Mouse (Mus musculus) hindbrain, embryonic 10.5 days (tissue): ENCODE data around the gene Sema3a. TPM values are rescaled to one million over a fixed set of nuclear protein-coding genes. Genes with fewer than 3 reads are reported as not detected.

Experiments used
- DNase-seq: peaks from one replicate; pipeline ENCODE4 v3.0.0-alpha.2; 2017; ENCODE audit warnings: low spot score
- H3K27ac ChIP-seq: fragments of 300-500 bp; sonication (generic); 2 replicates; pipeline ENCODE4 v1.5.1; 2016; ENCODE audit warnings: mild to moderate bottlenecking, moderate library complexity
- H3K27me3 ChIP-seq: fragments of 300-500 bp; sonication (generic); 2 replicates; pipeline ENCODE4 v1.6.1; 2016; ENCODE audit warnings: mild to moderate bottlenecking; ENCODE audit not compliant: poor library complexity, insufficient read depth, severe bottlenecking
- H3K36me3 ChIP-seq: fragments of 300-500 bp; sonication (generic); 2 replicates; pipeline ENCODE4 v1.6.1; 2016; ENCODE audit warnings: mild to moderate bottlenecking, moderate library complexity
- H3K4me1 ChIP-seq: fragments of 300-500 bp; sonication (generic); replicated peaks from 2 replicates; pipeline ENCODE4 v1.6.1; 2016; ENCODE audit warnings: mild to moderate bottlenecking
- H3K4me3 ChIP-seq: fragments of 300-500 bp; sonication (generic); 2 replicates; pipeline ENCODE4 v1.5.1; 2016; ENCODE audit warnings: mild to moderate bottlenecking, moderate library complexity
- H3K9me3 ChIP-seq: fragments of 300-500 bp; sonication (generic); 2 replicates; pipeline ENCODE4 v1.6.1; 2016; ENCODE audit warnings: mild to moderate bottlenecking, moderate library complexity
- WGBS: fragments of 180-500 bp; shearing (Covaris S2); methylation state at CpG from one replicate; pipeline ENCODE4 v1.1.7; 2016; 5-methylcytosine and 5-hydroxymethylcytosine counted together
- polyA plus RNA-seq: library from polyadenylated mRNA; unstranded; fragments of >200 nt; fragmentation: Nextera tagmentation; extraction: Ambion mirVana; gene quantifications from 2 replicates; pipeline ENCODE4 v1.2.1, GENCODE M21; 2016

Sema3a gene
- polyA plus RNA-seq, 1 experiment from 2014 or later: 15.6 TPM

DNA sequence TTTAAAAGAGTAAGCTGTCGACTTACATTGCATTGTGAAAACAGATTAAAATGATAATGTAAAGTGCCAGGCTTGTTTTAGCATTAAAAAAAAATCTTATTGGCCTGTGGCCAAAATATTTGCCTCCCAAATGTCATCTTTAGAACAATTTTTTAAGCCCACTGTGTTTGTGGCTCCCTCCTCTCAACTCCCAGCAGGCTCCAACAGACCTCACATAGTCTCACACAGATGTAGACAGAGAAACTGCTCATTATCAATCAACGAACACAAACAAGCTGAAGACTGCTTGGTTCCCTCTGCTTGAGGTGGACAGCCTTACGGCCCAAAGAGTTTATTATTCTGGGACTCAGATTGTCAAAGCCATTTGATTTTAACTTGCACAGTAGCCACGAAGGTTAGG lies 226.4 kb downstream of the Sema3a start:
- Histone ChIP-seq H3K9me3 (no peaks in the 10 kb centered on the region), H3K27me3 (no peaks in the 10 kb centered on the region), H3K36me3 (no peaks in the 10 kb centered on the region), H3K4me3 (no peak overlapping the region), H3K27ac (no peak overlapping the region), H3K4me1 (no peaks in the 10 kb centered on the region)
- 58% methylated on average over 4 of the region's 4 CpGs for WGBS
- no peak for DNase-seq

DNA sequence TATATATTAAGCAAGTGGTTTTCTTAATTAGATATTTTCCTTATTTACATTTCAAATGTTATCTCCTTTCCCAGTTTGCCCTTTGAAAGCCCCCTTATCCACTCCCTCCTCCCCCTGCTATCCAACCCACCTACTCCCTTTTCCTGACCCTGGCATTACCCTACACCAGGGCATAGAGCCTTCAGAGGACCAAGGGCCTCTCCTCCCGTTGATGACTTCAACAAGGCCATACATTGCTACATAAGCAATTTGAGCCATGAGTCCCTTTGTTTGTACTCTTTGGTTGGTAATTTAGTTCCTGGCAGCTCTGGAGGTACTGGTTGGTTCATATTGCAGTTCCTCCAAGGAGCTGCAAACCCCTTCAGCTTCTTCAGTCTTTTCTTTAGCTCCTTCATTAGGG lies 227.8 kb downstream of the Sema3a start:
- no peaks in the 10 kb centered on the region for H3K4me1 ChIP-seq
- no peak for DNase-seq
- H3K9me3 ChIP-seq: no peaks in the 10 kb centered on the region
- H3K27ac ChIP-seq: no peak overlapping the region
- H3K4me3 ChIP-seq: no peak overlapping the region
- 84% methylated on average over 1 of the region's 1 CpGs for WGBS
- no peaks in the 10 kb centered on the region for H3K27me3 ChIP-seq
- H3K36me3 ChIP-seq: no peaks in the 10 kb centered on the region

DNA sequence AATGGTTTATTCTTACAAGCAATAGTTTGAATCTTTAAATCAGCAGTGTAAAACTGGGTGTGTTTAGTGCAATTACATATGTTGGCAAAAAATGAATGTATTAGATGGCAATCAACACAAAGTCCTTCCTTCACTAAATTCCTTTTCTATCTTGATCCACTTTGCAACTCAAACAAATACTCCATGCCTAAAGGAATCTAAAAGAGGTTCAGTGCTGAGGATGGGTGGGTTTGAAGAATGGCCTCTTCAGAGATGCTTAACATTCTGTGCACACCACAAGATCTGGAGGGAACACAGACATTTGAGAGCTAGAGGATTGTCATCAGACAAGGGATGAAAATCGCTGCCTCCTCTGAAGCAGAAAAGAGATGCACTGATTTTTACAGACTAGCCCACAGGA lies 228.3 kb downstream of the Sema3a start:
- DNase-seq: no peak
- no peak overlapping the region for H3K27ac ChIP-seq

DNA sequence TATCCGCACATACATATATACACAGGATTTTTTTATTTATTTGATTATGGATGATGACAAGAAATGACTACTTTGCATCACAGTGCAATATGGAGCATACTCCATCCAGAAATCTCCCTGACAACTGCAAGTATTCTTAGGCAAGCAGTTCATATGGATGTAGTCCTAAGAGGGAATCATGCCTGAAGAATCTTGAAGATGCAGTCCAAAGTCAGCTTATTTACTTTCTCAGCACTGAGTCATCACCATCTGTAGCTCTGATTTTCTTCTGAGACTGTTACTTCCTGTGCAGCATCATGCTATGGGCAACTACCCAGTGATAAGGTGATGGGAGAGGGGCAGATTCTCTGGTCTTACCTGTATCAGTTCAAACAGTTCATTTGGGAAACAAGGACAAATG lies 229.7 kb downstream of the Sema3a start:
- Histone ChIP-seq H3K36me3 (no peaks in the 10 kb centered on the region), H3K4me1 (no peaks in the 10 kb centered on the region), H3K27ac (no peak overlapping the region), H3K4me3 (no peak overlapping the region), H3K9me3 (no peaks in the 10 kb centered on the region), H3K27me3 (no peaks in the 10 kb centered on the region)
- DNase-seq: no peak
- WGBS: 83% methylated on average over 1 of the region's 1 CpGs

More for the DNA sequence above, 228.3 kb downstream of the Sema3a start:
- no peaks in the 10 kb centered on the region for H3K27me3 ChIP-seq
- no peaks in the 10 kb centered on the region for H3K4me1 ChIP-seq
- WGBS: 82% methylated on average over 1 of the region's 1 CpGs
- H3K9me3 ChIP-seq: no peaks in the 10 kb centered on the region
- H3K4me3 ChIP-seq: no peak overlapping the region
- no peaks in the 10 kb centered on the region for H3K36me3 ChIP-seq

DNA sequence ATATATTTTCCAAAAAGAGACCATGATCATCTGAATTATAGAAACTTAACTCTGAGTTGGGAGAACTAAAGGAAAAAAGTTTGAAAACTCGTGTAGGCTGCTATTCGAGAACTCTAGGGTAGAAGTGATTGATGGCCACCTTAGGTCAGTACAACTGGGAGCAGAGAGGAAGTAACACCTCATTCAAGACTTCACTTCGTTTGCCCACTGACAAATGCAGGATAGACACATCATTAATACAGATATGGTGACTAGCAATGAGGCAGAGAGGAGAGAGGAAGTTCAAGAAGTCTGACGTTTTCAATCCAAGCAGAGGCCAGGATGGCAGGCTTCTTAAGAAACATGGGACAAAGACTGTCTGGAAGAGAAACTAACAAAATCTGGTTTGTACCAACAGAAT lies 233.6 kb downstream of the Sema3a start:
- Histone ChIP-seq H3K27ac (no peak overlapping the region), H3K4me3 (no peak overlapping the region), H3K4me1 (no peaks in the 10 kb centered on the region), H3K27me3 (no peaks in the 10 kb centered on the region), H3K9me3 (no peaks in the 10 kb centered on the region), H3K36me3 (no peaks in the 10 kb centered on the region)
- WGBS: 60% methylated on average over 4 of the region's 4 CpGs
- no peak for DNase-seq

DNA sequence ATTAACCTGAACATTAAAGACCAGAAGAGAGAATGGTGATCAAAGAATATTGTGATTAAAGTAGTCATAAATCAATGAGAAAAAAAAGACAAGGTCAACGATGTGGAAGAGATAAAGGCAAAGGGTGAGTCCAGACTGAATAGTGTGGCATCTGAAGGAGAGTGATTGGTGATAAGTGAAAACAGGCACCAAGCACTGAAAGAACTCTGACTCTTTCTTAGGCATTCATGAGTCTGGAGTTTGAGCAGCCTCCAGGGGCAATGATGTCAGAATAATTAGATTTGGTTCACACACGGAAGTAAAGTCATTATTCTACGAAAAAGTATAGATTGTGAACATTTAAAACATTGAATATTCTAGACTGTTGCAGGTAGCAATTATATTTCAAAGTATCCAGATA lies 235.5 kb downstream of the Sema3a start:
- Histone ChIP-seq H3K9me3 (no peaks in the 10 kb centered on the region), H3K36me3 (no peaks in the 10 kb centered on the region), H3K4me1 (no peaks in the 10 kb centered on the region), H3K4me3 (no peak overlapping the region), H3K27ac (no peak overlapping the region), H3K27me3 (no peaks in the 10 kb centered on the region)
- WGBS: 62% methylated on average over 3 of the region's 3 CpGs
- no peak for DNase-seq

DNA sequence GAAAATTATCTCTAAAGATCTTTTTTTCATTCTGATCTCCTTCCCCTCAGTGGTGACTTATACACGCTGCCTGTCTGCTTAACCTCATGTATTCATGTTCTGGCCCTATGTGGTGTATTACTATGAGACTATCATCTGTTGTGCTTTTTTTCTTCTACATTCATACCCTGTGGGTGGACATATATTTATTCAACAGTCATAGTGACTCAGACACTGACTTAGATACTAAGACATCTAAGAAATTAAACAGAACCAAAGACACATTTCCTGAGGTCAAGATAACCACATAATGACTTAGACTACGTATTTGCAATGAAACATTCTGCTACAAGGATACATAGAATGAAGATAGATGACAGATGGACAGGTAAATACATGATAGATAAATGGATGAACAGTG lies 239.9 kb downstream of the Sema3a start:
- WGBS: 91% methylated on average over 2 of the region's 2 CpGs
- Histone ChIP-seq H3K27me3 (no peaks in the 10 kb centered on the region), H3K4me1 (no peaks in the 10 kb centered on the region), H3K9me3 (no peaks in the 10 kb centered on the region), H3K36me3 (no peaks in the 10 kb centered on the region), H3K27ac (no peak overlapping the region), H3K4me3 (no peak overlapping the region)
- DNase-seq: no peak

DNA sequence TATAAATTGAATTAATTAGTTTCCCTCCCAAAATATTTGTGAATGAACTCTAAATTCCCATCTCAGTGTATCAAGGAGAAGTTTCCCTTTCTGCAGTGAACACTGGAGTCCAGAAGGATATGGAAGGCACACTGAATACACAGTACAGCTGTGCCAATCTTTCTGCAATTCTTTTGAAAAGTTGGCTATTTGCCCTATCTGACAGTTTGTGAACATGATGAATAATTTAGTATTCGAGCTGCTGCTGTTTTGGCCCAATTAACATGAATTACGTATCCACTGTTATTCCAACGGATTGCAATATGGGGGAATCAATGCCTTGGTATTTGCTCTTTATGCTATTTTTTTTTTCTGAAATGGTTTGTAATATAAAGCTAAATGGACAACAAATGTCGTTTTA lies 254.0 kb downstream of the Sema3a start:
- 89% methylated on average over 4 of the region's 4 CpGs for WGBS
- Histone ChIP-seq H3K36me3 (no peaks in the 10 kb centered on the region), H3K27ac (no peak overlapping the region), H3K27me3 (no peaks in the 10 kb centered on the region), H3K4me1 (no peaks in the 10 kb centered on the region), H3K4me3 (no peak overlapping the region), H3K9me3 (no peaks in the 10 kb centered on the region)
- no peak for DNase-seq

DNA sequence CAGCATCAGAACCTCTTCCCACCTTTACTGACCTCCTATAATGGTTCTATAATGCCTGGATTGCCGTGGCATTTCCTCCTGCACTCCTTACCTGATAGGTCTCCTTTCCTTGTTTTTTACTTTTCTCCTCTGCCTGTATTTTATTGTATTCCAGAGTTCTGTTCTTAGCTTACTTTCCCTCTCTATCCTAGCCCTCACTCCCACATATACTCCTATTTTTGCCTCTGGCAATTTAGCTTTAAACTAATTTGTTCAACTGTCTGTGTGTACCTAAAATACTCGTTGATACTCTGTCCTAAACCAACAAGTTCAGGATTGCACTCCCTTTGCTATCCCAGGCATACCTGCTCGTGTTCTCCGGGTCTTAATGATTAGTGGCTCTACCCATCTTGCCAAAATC lies 258.8 kb downstream of the Sema3a start:
- H3K36me3 ChIP-seq: no peaks in the 10 kb centered on the region
- no peaks in the 10 kb centered on the region for H3K4me1 ChIP-seq
- H3K27me3 ChIP-seq: no peaks in the 10 kb centered on the region
- DNase-seq: no peak
- no peaks in the 10 kb centered on the region for H3K9me3 ChIP-seq
- H3K4me3 ChIP-seq: no peak overlapping the region
- 85% methylated on average over 4 of the region's 4 CpGs for WGBS
- no peak overlapping the region for H3K27ac ChIP-seq

DNA sequence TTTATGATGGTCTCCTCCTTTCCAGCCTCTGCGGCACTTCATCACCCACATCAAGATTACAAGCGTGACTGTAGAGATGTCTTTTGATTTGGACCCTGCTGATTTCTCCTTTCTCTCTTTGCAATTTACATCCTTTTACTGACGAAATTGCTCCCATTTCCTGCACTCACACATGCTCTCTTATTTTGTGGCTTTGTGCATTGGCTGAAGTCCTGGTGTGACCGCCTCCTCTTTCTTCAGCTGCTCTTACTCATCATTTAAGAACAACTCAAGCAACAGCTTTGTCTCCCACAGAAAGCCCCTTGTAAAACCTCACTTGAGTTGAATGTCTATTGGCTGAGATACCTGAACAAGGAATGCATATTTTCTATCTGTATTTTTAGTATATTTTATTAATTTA lies 259.5 kb downstream of the Sema3a start:
- Histone ChIP-seq H3K36me3 (no peaks in the 10 kb centered on the region), H3K4me3 (no peak overlapping the region), H3K27me3 (no peaks in the 10 kb centered on the region), H3K4me1 (no peaks in the 10 kb centered on the region), H3K27ac (no peak overlapping the region), H3K9me3 (no peaks in the 10 kb centered on the region)
- no peak for DNase-seq
- 47% methylated on average over 4 of the region's 4 CpGs for WGBS

DNA sequence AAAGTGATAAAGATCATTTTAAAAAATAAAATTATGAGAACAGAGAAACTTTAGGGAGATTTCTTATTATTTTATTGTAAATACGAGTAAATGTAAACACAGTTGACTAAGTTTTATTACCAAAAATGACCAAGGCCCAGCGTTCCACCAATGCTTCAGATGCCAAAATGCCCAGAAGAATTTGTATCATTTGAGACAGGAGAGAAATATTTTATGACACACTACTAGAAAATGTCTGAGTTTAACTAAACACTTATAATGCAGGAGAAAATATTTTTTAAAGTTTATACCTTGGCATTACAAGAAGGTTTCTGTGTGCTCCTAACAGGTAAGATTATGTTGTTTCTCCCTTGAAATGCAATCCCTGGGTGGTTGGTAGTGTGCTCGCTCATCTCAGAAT lies 261.4 kb downstream of the Sema3a start:
- Histone ChIP-seq H3K27ac (no peak overlapping the region), H3K4me1 (no peaks in the 10 kb centered on the region), H3K9me3 (no peaks in the 10 kb centered on the region), H3K27me3 (peaks cover 4% of the 10 kb centered on the region; the same call in 1 of the 2 replicates), H3K4me3 (no peak overlapping the region), H3K36me3 (no peaks in the 10 kb centered on the region)
- DNase-seq: no peak
- 88% methylated on average over 3 of the region's 3 CpGs for WGBS

DNA sequence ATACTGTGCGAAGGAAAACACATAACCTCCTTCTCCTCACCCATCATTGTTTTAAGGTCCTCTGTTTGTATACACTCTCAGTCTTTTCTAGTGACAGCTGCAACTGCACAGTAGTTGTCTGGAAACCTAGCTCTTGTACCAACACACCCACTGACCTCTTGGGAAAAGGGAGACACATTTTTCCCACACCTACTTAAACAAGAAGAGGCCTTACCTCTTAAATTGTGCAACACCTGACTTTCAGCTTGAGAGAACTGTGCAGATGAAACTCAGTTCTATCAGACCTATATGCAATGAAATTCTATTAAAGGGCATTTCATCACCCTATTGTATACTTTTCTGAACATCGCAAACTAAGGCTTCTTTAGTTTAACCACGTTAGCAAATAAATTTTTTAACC lies 262.5 kb downstream of the Sema3a start:
- Histone ChIP-seq H3K9me3 (no peaks in the 10 kb centered on the region), H3K4me1 (no peaks in the 10 kb centered on the region), H3K27me3 (peaks cover 9% of the 10 kb centered on the region; the same call in 1 of the 2 replicates), H3K36me3 (no peaks in the 10 kb centered on the region), H3K4me3 (no peak overlapping the region), H3K27ac (no peak overlapping the region)
- 86% methylated on average over 3 of the region's 3 CpGs for WGBS
- DNase-seq: no peak

DNA sequence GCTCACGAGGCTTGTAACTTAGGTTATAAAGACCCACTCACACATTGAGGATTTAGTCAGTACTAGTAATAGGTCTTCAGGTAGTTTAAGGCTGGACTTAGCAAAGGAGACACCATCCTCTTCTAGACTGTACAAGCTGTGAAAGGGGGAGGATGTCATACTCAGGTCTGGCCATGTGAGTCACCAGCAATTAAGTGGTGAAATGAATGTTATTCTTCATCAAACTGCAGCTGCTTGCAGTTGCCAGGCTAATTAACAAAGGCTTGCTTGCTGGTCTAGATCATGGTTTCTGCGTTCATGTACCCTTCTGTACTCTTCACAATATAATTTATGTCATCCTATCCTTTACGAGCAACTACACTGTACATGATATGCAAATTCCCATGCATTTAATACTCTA lies 264.8 kb downstream of the Sema3a start:
- no peaks in the 10 kb centered on the region for H3K36me3 ChIP-seq
- no peak overlapping the region for H3K4me3 ChIP-seq
- no peaks in the 10 kb centered on the region for H3K9me3 ChIP-seq
- peaks cover 15% of the 10 kb centered on the region; the same call in 1 of the 2 replicates for H3K27me3 ChIP-seq
- no peak overlapping the region for H3K27ac ChIP-seq
- H3K4me1 ChIP-seq: peaks cover 6% of the 10 kb centered on the region; the same call in 1 of the 2 replicates
- 84% methylated on average over 3 of the region's 3 CpGs for WGBS
- DNase-seq: no peak

DNA sequence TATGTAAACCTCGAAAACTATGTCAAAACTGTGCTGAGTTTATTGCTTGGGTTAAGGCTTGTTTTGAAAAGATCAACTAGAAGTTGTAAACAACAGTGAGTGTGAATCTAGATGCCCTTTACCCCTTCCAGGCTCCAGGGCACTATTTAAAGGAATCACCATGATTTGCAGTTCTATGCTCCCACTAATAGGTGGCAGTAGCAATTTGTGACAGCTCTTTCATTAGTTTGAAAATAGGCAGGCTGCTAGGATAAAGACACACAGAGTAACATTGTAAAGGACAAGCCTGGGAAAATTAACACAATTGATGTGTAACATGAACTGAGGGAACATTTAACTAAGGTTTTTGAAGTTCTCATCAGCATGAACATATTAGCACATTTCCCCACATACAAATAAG lies 280.2 kb downstream of the Sema3a start:
- H3K9me3 ChIP-seq: no peaks in the 10 kb centered on the region
- WGBS: 22% methylated on average over 1 of the region's 1 CpGs
- peaks cover 10% of the 10 kb centered on the region for H3K27me3 ChIP-seq
- DNase-seq: no peak
- H3K27ac ChIP-seq: no peak overlapping the region
- H3K4me3 ChIP-seq: no peak overlapping the region
- H3K4me1 ChIP-seq: peaks cover 8% of the 10 kb centered on the region; the same call in 1 of the 2 replicates
- H3K36me3 ChIP-seq: no peaks in the 10 kb centered on the region
